Mouse (Mus musculus) bone marrow macrophage, adult 2 months (primary cell): ENCODE data around the gene Gfer.

Experiments
- CTCF ChIP-seq: IDR thresholded peaks from 2 replicates; pipeline ENCODE4 v1.5.1; 2012; ENCODE audit warnings: low read depth, mild to moderate bottlenecking, low read length, moderate library complexity
- POLR2A ChIP-seq: IDR thresholded peaks from 2 replicates; pipeline ENCODE4 v1.6.1; 2012; ENCODE audit warnings: mild to moderate bottlenecking, low read depth, low read length, borderline replicate concordance

DNA sequence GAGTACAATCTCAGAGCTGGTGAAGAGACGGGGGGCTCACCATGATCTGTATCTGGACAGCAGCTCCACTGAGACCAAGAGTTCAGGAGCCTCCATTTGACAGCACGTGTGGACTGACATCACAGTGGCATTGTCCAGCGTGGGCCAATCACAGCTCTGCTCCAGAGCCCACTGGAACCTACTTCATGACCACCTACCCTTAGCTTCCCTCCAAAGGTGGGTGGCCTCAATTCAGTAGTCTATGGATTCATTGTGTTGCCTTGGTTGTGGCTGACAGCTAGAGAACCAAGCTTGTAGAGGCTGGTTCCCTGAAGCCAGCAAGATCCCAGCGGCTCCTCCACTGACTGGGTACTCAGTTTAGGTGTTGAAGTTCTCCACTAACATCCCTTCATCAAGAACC, 22.0 kb upstream of the Gfer start, which contains the start of the genes Rnf151 and Rps2:
- no peak for TF ChIP-seq CTCF
- TF ChIP-seq POLR2A = no peak
